ENCODE assay signal across 8 mouse cellular contexts in the genomic region with DNA sequence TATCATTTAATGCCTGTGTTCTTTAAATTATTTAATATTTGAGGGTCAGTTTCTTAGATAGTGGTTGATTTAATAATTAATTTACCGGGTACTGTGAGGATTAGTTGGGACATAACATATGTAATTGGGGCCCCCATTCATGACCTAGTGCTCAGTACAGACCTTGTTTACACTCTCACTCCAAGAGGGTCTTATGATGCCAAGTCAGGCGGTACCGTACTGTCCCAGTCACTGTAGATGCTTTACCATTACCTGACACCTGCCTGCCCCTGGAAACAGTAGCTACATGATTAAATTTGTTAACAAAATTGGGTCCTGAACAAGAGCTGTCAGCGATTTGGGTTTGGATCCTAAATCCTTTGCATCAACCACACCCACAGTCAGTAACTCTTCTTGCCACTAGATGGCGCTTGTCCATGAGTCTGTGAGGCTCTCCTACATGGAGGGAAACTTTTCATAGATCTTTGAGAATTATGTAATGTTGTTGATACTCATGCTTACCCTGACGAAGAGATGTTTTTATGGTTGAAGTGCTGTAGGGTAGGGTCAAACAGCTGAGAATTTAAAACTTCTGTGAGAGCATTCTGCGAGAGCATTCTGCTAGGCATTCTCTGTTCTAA. TPM values are rescaled to one million over a fixed set of nuclear protein-coding genes. Genes with fewer than 3 reads are reported as not detected.
DNase-seq lines count a peak whose midpoint lies in the region; ATAC-seq and TF ChIP-seq lines count a peak whose summit lies in the region.

No protein-coding gene starts in this region.

- peak; percentile 72; the same call in 1 of the 2 replicates for ATAC-seq in forebrain, embryonic 11.5 days (replicated peaks; ENCODE audit: low FRiP score)
- peak; percentile 66 to 84; a peak in 3 of 4 replicates for ATAC-seq in hematopoietic stem cell, adult 5-6 weeks (replicated peaks in 1 of 2; ENCODE audit: insufficient read depth in 1 of 2, low FRiP score in 2 of 2, low TSS enrichment in 1 of 2, low read depth in 1 of 2, poor library complexity in 2 of 2, severe bottlenecking in 2 of 2)
- peak; percentile 38 for ATAC-seq in liver, embryonic 15.5 days (ENCODE audit: insufficient read depth)
- ATAC-seq in neural tube, embryonic 11.5 days (ENCODE audit: insufficient read depth, low FRiP score, low TSS enrichment) = no peak

- TF ChIP-seq POLR2A in MEL (IDR thresholded peaks at IDR 0.05; ENCODE audit: control insufficient read depth in 1 of 2, insufficient read depth in 1 of 2, low read depth in 1 of 2, low read length in 2 of 2, poor library complexity in 1 of 2) = no peak

- H3K27ac ChIP-seq in MEL (ENCODE audit: control insufficient read depth, low read depth, low read length) = no peak overlapping the region
- H3K27ac ChIP-seq in forebrain, embryonic 11.5 days (ENCODE audit: low read depth, low read length) = no peak overlapping the region
- H3K27ac ChIP-seq in liver, embryonic 15.5 days (replicated peaks) = peak overlapping the region; percentile 48; the same call in 1 of the 2 replicates
- no peak overlapping the region for H3K27ac ChIP-seq in neural tube, embryonic 11.5 days (ENCODE audit: low read depth, low read length)

- H3K9me3 ChIP-seq in MEL (replicated peaks; ENCODE audit: insufficient read depth, low read length) = no peaks in the 10 kb centered on the region
- no peaks in the 10 kb centered on the region for H3K9me3 ChIP-seq in forebrain, embryonic 11.5 days (ENCODE audit: control insufficient read depth, low read length)
- H3K9me3 ChIP-seq in liver, embryonic 15.5 days (replicated peaks) = no peaks in the 10 kb centered on the region
- H3K9me3 ChIP-seq in neural tube, embryonic 11.5 days (ENCODE audit: control insufficient read depth, low read length) = no peaks in the 10 kb centered on the region

- H3K36me3 ChIP-seq in MEL (ENCODE audit: control insufficient read depth in 1 of 2, insufficient read depth in 2 of 2, low read length in 2 of 2) = peaks cover 0 to 26% of the 10 kb centered on the region in 2 experiments; a peak in 2 of 4 replicates
- no peaks in the 10 kb centered on the region for H3K36me3 ChIP-seq in forebrain, embryonic 11.5 days (ENCODE audit: control insufficient read depth, insufficient read depth, low read length)
- no peaks in the 10 kb centered on the region for H3K36me3 ChIP-seq in liver, embryonic 15.5 days (replicated peaks)
- H3K36me3 ChIP-seq in neural tube, embryonic 11.5 days (ENCODE audit: control insufficient read depth, insufficient read depth, low read length) = no peaks in the 10 kb centered on the region

- no peak overlapping the region for H3K4me2 ChIP-seq in forebrain, embryonic 11.5 days (ENCODE audit: low read depth, low read length, severe bottlenecking)
- no peak overlapping the region; the same call in 1 of the 2 replicates for H3K4me2 ChIP-seq in liver, embryonic 15.5 days
- H3K4me2 ChIP-seq in neural tube, embryonic 11.5 days (ENCODE audit: low read depth) = no peak overlapping the region

- TF ChIP-seq RAD21 in MEL (IDR thresholded peaks at IDR 0.05; ENCODE audit: low read depth, low read length) = peak; percentile 72

- H3K4me3 ChIP-seq in MEL (ENCODE audit: control insufficient read depth in 1 of 2, insufficient read depth in 1 of 2, low read depth in 2 of 2, low read length in 2 of 2) = no peak overlapping the region
- no peak overlapping the region for H3K4me3 ChIP-seq in forebrain, embryonic 11.5 days (ENCODE audit: low read depth, low read length)
- H3K4me3 ChIP-seq in liver, embryonic 15.5 days (replicated peaks) = no peak overlapping the region
- H3K4me3 ChIP-seq in neural tube, embryonic 11.5 days (ENCODE audit: low read depth, low read length) = no peak overlapping the region

- DNase-seq in MEL (ENCODE audit: low read depth, low spot score) = peak; percentile 81
- peak; percentile 74 for DNase-seq in c-Kit-positive CD71-positive TER-119-positive erythroid progenitor cells, embryonic 14.5 days (ENCODE audit: low spot score)
- DNase-seq in forebrain, embryonic 11.5 days (ENCODE audit: low spot score) = no peak
- peak; percentile 35 for DNase-seq in large intestine, adult 2 months (ENCODE audit: low read depth, low spot score)
- peak; percentile 37 for DNase-seq in neural tube, embryonic 11.5 days (ENCODE audit: low spot score)
- peak; percentile 64 for DNase-seq in thymus, postnatal 0 days (ENCODE audit: low spot score)

- TF ChIP-seq EP300 in MEL (IDR thresholded peaks at IDR 0.05; ENCODE audit: low read depth in 1 of 2, low read length in 2 of 2) = no peak

- WGBS in forebrain, embryonic 11.5 days = 50% methylated on average over 7 of the region's 7 CpGs
- WGBS in large intestine, adult 2 months = 32% methylated on average over 7 of the region's 7 CpGs
- 44% methylated on average over 7 of the region's 7 CpGs for WGBS in liver, embryonic 15.5 days (ENCODE audit: insufficient replicate concordance)
- WGBS in neural tube, embryonic 11.5 days = 43% methylated on average over 7 of the region's 7 CpGs

- peak; percentile 74 to 93 (median 91) for TF ChIP-seq CTCF in MEL (IDR thresholded peaks at IDR 0.05 in 2 of 3, conservative IDR thresholded peaks at IDR 0.05 in 1 of 3; ENCODE audit: control insufficient read depth in 1 of 3, insufficient read depth in 1 of 3, low read depth in 2 of 3, low read length in 3 of 3, poor library complexity in 1 of 3, severe bottlenecking in 1 of 3)

- peaks cover 10 to 23% of the 10 kb centered on the region in 2 experiments for H3K4me1 ChIP-seq in MEL (ENCODE audit: control insufficient read depth in 1 of 2, insufficient read depth in 2 of 2, low read length in 2 of 2)
- H3K4me1 ChIP-seq in forebrain, embryonic 11.5 days (replicated peaks; ENCODE audit: control insufficient read depth, insufficient read depth, low read length) = no peaks in the 10 kb centered on the region
- H3K4me1 ChIP-seq in liver, embryonic 15.5 days (replicated peaks) = peaks cover 41% of the 10 kb centered on the region
- H3K4me1 ChIP-seq in neural tube, embryonic 11.5 days (ENCODE audit: control insufficient read depth, insufficient read depth, low read length) = no peaks in the 10 kb centered on the region

- H3K27me3 ChIP-seq in MEL (ENCODE audit: control insufficient read depth in 1 of 2, insufficient read depth in 2 of 2, low read length in 2 of 2) = no peaks in the 10 kb centered on the region
- no peaks in the 10 kb centered on the region for H3K27me3 ChIP-seq in forebrain, embryonic 11.5 days (ENCODE audit: control insufficient read depth, insufficient read depth, low read length)
- H3K27me3 ChIP-seq in liver, embryonic 15.5 days = no peaks in the 10 kb centered on the region
- no peaks in the 10 kb centered on the region for H3K27me3 ChIP-seq in neural tube, embryonic 11.5 days (ENCODE audit: control insufficient read depth, insufficient read depth, low read length)

- peaks cover 5% of the 10 kb centered on the region; the same call in 1 of the 2 replicates for H3K79me2 ChIP-seq in MEL (ENCODE audit: control insufficient read depth, insufficient read depth, low read length, poor library complexity)

- no peak overlapping the region for H3K9ac ChIP-seq in MEL (ENCODE audit: control insufficient read depth, low read depth, low read length, poor library complexity, severe bottlenecking)
- H3K9ac ChIP-seq in forebrain, embryonic 11.5 days (ENCODE audit: low read length) = no peak overlapping the region
- no peak overlapping the region for H3K9ac ChIP-seq in liver, embryonic 15.5 days
- H3K9ac ChIP-seq in neural tube, embryonic 11.5 days (ENCODE audit: low read length) = no peak overlapping the region

TF ChIP-seq in MEL, 35 proteins besides CTCF, POLR2A, EP300 and RAD21:
- TF ChIP-seq MAX (IDR thresholded peaks at IDR 0.05; ENCODE audit: low read length) (no peak), JUND (IDR thresholded peaks at IDR 0.05; ENCODE audit: low read depth, low read length) (no peak), SIN3A (IDR thresholded peaks at IDR 0.05; ENCODE audit: low read length) (no peak; the same call in 1 of the 2 replicates), NELFE (IDR thresholded peaks at IDR 0.05; ENCODE audit: low read depth, low read length) (no peak), SMC3 (IDR thresholded peaks at IDR 0.05; ENCODE audit: low read depth, low read length) (peak; percentile 92), ZC3H11A (IDR thresholded peaks at IDR 0.05; ENCODE audit: low read depth, low read length) (peak; percentile 86)

RNA-seq across cellular contexts. Expression of gene St7, which starts 33.2 kb away (rescaled TPM):
- total RNA-seq in MEL (2012; rRNA removed) = 34.4 and 38.9 TPM in 2 replicates
- 10 to 100 TPM in 1 of 2 experiments, not detected in 1; 48.5 TPM for polyA plus RNA-seq in MEL (2012; ENCODE audit: insufficient read depth in 1 of 2, insufficient read length in 2 of 2, low read depth in 1 of 2, low replicate concordance in 2 of 2, missing spikeins in 1 of 2)
- polyA plus RNA-seq in forebrain, embryonic 11.5 days (2014; fragmentation: Nextera tagmentation; extraction: Ambion mirVana) = 32.9 and 33.7 TPM in 2 replicates
- total RNA-seq in hematopoietic stem cell, adult 5-6 weeks (2017) = 42.1 and 50.5 TPM in 2 replicates
- polyA plus RNA-seq in large intestine, adult 2 months (2012; rRNA removed) = 7.7 and 8.9 TPM in 2 replicates
- polyA plus RNA-seq in liver, embryonic 15.5 days (2015; fragmentation: Nextera tagmentation; extraction: Ambion mirVana) = 9.7 and 10.7 TPM in 2 replicates
- 41.8 and 42.3 TPM in 2 replicates for polyA plus RNA-seq in neural tube, embryonic 11.5 days (2014; fragmentation: Nextera tagmentation; extraction: Ambion mirVana)
- polyA plus RNA-seq in thymus, postnatal 0 days (2015; fragmentation: Nextera tagmentation; extraction: Ambion mirVana) = 15.4 and 16.5 TPM in 2 replicates
